Mouse (Mus musculus): ENCODE measurements around the gene Tril. TPM values are rescaled to one million over a fixed set of nuclear protein-coding genes. Genes with fewer than 3 reads are reported as not detected.

Gene Tril
- polyA plus RNA-seq, 1 experiment = not detected

DNA sequence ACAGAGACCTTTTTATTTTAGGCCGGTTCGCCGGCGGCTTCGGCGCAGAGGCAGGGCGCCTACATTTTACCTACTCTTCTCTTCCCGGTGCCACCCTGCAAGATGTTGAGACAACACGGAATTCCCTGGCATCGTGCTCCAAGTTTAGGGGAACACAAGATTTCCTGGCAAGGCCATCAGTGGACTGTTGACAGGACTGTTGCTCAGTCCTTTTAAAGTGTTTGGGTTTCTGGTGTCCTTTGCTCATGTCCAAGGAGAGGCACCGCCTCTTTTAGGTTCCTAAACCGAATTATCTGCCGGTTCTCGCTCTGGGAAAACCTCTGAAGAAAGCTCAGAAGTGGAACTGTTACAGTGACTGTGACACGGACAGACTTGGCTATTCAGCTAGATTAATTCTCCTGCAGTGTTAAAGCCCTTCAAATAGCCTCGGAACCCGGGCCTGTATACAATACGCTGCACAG, 441 bp upstream of the Tril start:
- H3K4me1 ChIP-seq (ENCODE audit: control insufficient read depth, insufficient read depth, low read length) = peaks cover 2% of the 10 kb centered on the region; the same call in 1 of the 2 replicates
- no peak for TF ChIP-seq POLR2A (IDR thresholded peaks at IDR 0.05; ENCODE audit: borderline replicate concordance, low read depth, low read length)
- H3K27ac ChIP-seq (ENCODE audit: insufficient read depth, low read depth, low read length) = no peak overlapping the region
- no peak overlapping the region for H3K4me3 ChIP-seq (ENCODE audit: insufficient read depth, low read length)

DNA sequence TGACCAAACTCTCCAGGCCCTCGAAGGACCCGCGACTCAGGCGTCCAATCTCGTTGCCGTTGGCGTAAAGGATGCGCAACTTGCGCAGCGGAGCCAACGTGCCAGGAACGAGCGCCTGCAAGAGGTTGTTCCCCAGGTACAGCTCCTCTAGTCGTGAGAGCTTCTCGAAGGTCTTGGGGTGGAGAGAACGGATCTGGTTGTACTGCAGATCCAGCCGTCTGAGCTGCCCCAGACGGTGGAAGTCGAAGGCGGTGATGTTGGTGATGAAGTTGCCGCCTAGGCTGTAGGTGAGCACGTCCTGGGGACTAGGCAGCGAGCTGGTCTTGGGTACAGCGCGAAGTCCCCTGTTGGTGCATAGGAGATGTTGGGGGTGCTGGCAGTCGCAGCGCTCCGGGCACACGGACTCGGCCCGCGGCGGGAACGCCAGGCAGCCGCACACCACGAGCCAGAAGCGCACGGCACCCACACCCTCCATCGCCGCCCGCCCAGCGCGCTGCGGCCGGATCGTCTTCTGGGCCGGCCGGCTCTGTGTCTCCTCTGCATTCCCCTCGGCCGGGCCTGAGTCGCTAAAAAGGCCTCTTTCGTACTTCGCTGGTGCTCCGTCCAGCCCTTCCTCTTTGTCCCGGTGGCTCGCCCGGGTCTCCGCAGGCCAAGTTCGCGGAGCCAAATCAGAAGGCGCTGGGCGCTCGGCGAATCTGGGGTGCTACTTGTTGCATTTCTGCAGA, 707 bp downstream of the Tril start:
- TF ChIP-seq CTCF (IDR thresholded peaks at IDR 0.05; ENCODE audit: low read depth, low read length) (no peak), POLR2A (IDR thresholded peaks at IDR 0.05; ENCODE audit: borderline replicate concordance, low read depth, low read length) (no peak)
- peaks cover 2% of the 10 kb centered on the region; the same call in 1 of the 2 replicates for H3K4me1 ChIP-seq (ENCODE audit: control insufficient read depth, insufficient read depth, low read length)
- peak overlapping the region; percentile 33 for H3K4me3 ChIP-seq (ENCODE audit: insufficient read depth, low read length)
- H3K27ac ChIP-seq (ENCODE audit: insufficient read depth, low read depth, low read length) = no peak overlapping the region

DNA sequence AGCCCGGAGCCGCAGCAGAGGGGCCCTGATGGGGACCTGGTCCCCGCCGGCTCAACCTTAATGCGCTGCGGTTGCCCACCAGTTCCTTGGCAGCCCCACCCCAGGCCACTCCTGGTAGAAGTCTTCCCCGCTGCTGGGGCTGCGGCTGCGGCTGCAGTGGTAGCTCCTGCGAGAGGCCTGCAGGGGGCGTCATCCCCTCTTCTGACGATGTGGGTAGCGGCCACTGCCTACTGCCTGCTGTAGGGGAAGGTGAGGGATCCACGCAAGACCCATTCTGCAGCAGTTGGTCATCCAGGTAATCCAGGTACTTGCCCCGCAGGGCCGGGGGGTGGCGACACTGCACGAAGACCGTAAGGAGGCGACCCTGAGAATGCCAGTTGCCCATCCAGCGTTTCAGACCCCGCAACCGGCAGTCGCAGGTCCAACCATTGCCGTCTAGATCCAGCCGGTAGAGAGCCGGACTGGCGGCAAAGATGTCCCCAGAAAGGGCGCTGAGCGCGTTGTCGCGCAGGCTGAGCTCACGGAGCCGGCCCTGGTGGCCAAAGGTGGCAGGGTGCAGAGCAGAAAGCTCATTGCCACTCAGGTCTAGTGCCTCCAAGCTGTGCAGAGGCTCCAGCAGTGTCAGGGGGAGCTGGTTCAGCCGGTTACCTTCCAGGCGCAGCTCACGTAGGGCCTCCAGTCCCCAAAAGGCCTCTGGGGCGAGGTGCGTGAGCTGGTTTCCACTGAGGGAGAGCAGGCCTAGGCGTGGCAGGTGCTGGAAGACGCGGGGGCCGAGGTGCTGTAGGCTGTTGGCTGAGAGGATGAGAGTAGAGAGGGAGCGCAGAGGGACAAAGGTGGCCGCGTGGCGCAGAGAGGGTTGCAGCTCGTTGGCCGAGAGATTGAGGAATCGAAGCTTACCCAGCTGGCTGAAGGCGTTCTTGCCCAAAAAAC, 1.6 kb downstream of the Tril start:
- Histone ChIP-seq H3K27ac (ENCODE audit: insufficient read depth, low read depth, low read length) (no peak overlapping the region), H3K4me3 (ENCODE audit: insufficient read depth, low read length) (no peak overlapping the region), H3K4me1 (ENCODE audit: control insufficient read depth, insufficient read depth, low read length) (peaks cover 2% of the 10 kb centered on the region; the same call in 1 of the 2 replicates)
- TF ChIP-seq CTCF (IDR thresholded peaks at IDR 0.05; ENCODE audit: low read depth, low read length) = no peak
- no peak for TF ChIP-seq POLR2A (IDR thresholded peaks at IDR 0.05; ENCODE audit: borderline replicate concordance, low read depth, low read length)

DNA sequence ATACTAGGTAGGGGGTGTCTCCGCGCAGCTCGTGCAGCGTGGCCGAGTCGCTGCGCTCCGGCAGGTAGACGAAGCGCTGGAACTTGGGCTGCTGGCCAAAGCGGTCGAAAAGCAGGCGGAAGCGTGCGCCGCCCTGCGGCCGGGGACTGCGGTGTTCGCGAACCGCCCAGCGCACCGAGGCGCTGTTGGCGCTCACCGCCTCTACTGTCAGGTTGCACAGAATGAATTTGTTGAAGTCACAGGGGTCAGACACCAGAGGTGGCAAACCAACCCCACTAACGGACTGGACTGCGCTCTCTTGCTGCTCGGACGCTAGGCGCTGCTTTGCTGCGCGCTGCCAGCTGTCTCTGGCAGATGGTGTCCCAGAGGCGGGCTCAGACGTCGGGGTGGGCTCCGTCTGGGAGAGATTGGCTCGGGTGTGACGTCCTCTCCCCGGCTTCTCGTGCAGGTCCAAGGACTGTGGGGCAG, 2.3 kb downstream of the Tril start:
- peaks cover 2% of the 10 kb centered on the region; the same call in 1 of the 2 replicates for H3K4me1 ChIP-seq (ENCODE audit: control insufficient read depth, insufficient read depth, low read length)
- peak overlapping the region; percentile 12; the same call in 1 of the 2 replicates for H3K4me3 ChIP-seq (ENCODE audit: insufficient read depth, low read length)
- TF ChIP-seq CTCF (IDR thresholded peaks at IDR 0.05; ENCODE audit: low read depth, low read length) (peak; percentile 56), POLR2A (IDR thresholded peaks at IDR 0.05; ENCODE audit: borderline replicate concordance, low read depth, low read length) (no peak)
- H3K27ac ChIP-seq (ENCODE audit: insufficient read depth, low read depth, low read length) = no peak overlapping the region

DNA sequence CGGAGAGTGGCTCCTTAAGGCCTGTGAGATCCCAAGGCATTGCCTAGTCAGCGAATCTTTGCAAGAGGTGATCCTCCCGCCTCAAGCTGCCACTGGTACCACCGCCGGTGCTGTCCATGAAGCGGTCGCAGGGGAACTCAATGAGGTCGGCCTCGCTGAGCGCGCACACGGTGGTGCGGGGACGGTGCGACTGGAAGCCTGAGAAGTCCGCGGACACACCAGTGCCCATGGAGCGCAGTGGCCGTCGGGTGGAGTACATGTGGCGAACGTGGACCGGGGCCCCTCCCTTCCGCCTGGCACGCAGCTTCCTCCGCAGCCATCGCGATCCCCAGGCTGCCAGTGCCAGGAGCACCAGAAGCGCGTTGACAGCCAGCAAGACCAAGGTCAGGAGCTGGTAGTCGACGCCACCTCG, 2.9 kb downstream of the Tril start:
- TF ChIP-seq POLR2A (IDR thresholded peaks at IDR 0.05; ENCODE audit: borderline replicate concordance, low read depth, low read length) (no peak), CTCF (IDR thresholded peaks at IDR 0.05; ENCODE audit: low read depth, low read length) (no peak)
- peaks cover 2% of the 10 kb centered on the region; the same call in 1 of the 2 replicates for H3K4me1 ChIP-seq (ENCODE audit: control insufficient read depth, insufficient read depth, low read length)
- peak overlapping the region; percentile 12; the same call in 1 of the 2 replicates for H3K4me3 ChIP-seq (ENCODE audit: insufficient read depth, low read length)
- H3K27ac ChIP-seq (ENCODE audit: insufficient read depth, low read depth, low read length) = no peak overlapping the region

DNA sequence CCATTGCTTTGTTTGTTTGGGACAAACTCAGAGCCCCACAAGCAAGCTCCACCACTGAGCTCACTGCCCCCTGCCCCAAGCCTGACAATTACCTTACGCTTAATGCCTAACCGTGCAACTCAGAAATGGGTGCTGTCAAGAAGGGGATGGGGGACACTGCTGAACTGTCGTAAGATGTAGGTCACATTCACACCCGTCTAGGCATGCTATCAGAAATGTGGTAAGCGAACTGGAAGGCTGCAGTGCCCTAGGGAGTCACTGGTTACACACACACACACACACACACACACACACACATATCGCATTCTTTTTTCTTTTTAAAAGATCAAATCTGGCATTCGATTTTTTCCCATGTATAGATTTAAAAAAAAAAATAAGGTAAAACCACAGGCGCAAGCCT, 4.0 kb downstream of the Tril start:
- peaks cover 2% of the 10 kb centered on the region; the same call in 1 of the 2 replicates for H3K4me1 ChIP-seq (ENCODE audit: control insufficient read depth, insufficient read depth, low read length)
- H3K4me3 ChIP-seq (ENCODE audit: insufficient read depth, low read length) = no peak overlapping the region
- H3K27ac ChIP-seq (ENCODE audit: insufficient read depth, low read depth, low read length) = no peak overlapping the region
- TF ChIP-seq POLR2A (IDR thresholded peaks at IDR 0.05; ENCODE audit: borderline replicate concordance, low read depth, low read length) (no peak), CTCF (IDR thresholded peaks at IDR 0.05; ENCODE audit: low read depth, low read length) (no peak)

DNA sequence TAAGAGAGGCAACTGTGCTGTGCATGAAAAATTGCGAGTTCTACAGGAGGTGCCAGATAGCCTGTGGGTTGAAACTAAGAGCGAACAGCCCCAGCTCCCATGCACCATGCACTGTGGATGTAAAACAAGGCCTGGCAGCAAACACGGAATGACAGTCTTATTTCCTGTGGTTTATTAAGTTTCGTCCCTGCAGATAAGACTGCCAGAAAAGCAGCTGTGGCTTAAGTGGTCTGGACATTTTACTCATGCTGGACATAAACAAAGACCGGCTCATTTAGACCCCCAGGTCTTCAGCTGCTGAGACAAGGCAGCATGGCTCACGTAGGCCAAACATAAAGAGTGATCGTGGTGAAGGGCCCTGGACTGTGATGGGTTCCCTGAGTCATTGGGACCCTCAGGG, 4.9 kb downstream of the Tril start:
- TF ChIP-seq POLR2A (IDR thresholded peaks at IDR 0.05; ENCODE audit: borderline replicate concordance, low read depth, low read length) (no peak), CTCF (IDR thresholded peaks at IDR 0.05; ENCODE audit: low read depth, low read length) (no peak)
- Histone ChIP-seq H3K27ac (ENCODE audit: insufficient read depth, low read depth, low read length) (no peak overlapping the region), H3K4me1 (ENCODE audit: control insufficient read depth, insufficient read depth, low read length) (peaks cover 2% of the 10 kb centered on the region; the same call in 1 of the 2 replicates), H3K4me3 (ENCODE audit: insufficient read depth, low read length) (no peak overlapping the region)

DNA sequence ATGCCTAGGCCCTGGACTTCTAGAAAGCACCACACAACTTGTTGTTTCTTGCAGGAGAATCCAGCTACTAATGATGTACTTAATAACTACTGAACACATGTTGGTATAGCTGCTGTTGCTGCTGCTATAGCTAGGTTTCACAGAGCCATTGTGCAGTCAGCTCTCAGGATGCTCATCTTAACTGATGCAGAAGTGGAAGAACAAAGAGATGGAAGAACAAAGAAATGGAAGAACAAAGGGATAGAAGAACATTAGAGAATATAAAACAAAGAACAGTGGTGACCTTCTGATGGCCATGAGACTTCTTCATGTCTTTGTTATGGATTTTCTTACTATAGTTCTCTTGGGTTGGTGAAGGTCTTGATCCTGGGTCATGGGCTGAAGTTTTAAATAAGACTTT, 6.4 kb downstream of the Tril start:
- TF ChIP-seq CTCF (IDR thresholded peaks at IDR 0.05; ENCODE audit: low read depth, low read length) (no peak), POLR2A (IDR thresholded peaks at IDR 0.05; ENCODE audit: borderline replicate concordance, low read depth, low read length) (no peak)
- Histone ChIP-seq H3K4me3 (ENCODE audit: insufficient read depth, low read length) (no peak overlapping the region), H3K4me1 (ENCODE audit: control insufficient read depth, insufficient read depth, low read length) (peaks cover 2% of the 10 kb centered on the region; the same call in 1 of the 2 replicates), H3K27ac (ENCODE audit: insufficient read depth, low read depth, low read length) (no peak overlapping the region)

DNA sequence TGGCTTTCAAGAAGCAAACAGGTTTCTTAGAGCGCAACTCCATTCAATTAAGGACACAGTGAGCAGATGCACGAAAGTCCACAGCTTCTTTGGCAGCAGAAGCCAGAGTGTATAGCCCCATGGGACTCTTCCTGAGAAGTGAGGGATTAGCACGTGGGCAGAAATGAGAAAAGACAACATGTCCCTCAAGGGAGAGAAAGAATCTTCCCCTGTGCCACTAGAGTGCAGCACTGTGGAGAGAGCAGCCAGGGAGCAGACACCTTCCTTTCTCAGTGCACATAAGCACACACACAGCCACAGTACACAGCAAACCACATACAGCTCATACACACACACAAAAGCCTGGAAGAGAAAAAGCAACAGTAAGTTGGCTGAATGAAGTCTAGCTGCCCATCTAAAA, 8.4 kb downstream of the Tril start:
- Histone ChIP-seq H3K4me1 (ENCODE audit: control insufficient read depth, insufficient read depth, low read length) (no peaks in the 10 kb centered on the region), H3K27ac (ENCODE audit: insufficient read depth, low read depth, low read length) (no peak overlapping the region), H3K4me3 (ENCODE audit: insufficient read depth, low read length) (no peak overlapping the region)
- TF ChIP-seq POLR2A (IDR thresholded peaks at IDR 0.05; ENCODE audit: borderline replicate concordance, low read depth, low read length) (no peak), CTCF (IDR thresholded peaks at IDR 0.05; ENCODE audit: low read depth, low read length) (no peak)
